Mouse (Mus musculus): ENCODE data around the gene Tmem262.

The Tmem262 gene

GRCm38 (mm10) chr19:6104476-6104875 lies 24.6 kb downstream of the Tmem262 start:
- DNase-seq, result no peak

DNA sequence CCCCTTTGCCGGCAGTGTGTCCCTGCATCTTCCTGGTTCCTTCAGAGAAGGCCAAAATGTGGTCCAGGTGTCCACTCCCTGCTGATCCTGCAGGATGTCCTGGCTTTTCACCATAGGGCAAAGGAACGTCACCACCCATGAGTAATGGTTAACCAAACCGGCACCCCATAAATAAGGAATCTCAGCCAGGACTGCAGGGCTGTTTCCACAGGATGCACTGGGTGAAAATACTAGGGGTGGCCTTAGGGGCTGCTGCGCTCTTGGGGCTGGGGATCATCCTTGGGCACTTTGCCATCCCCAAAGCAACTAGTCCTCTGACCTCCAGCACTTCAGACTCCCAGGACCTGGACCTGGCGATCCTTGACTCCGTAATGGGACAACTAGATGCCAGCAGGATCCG lies 25.8 kb downstream of the Tmem262 start, which contains the start of gene Naaladl1:
TSS of gene Naaladl1 (plus strand) at position 197 of the 400 bp plus-strand sequence.
- DNase-seq, result peak; percentile 36 to 42

- peak; percentile 40 to 61 for DNase-seq
These were observed 33.3 kb downstream of the Tmem262 start for GRCm38 (mm10) chr19:6113116-6113515.

- peak; percentile 49 to 75 for DNase-seq
These were observed 36.4 kb downstream of the Tmem262 start for GRCm38 (mm10) chr19:6116113-6116850.

GRCm38 (mm10) chr19:6117346-6117985 lies 37.6 kb downstream of the Tmem262 start:
- no peak for DNase-seq

GRCm38 (mm10) chr19:6117986-6118676 lies 38.3 kb downstream of the Tmem262 start, which contains the start of gene Sac3d1:
Gene Sac3d1 (minus strand): TSS chr19:6118650.
- DNase-seq, result peak; percentile 92 to 93

- no peak for DNase-seq
These were observed 38.9 kb downstream of the Tmem262 start for GRCm38 (mm10) chr19:6118677-6119185.

DNA sequence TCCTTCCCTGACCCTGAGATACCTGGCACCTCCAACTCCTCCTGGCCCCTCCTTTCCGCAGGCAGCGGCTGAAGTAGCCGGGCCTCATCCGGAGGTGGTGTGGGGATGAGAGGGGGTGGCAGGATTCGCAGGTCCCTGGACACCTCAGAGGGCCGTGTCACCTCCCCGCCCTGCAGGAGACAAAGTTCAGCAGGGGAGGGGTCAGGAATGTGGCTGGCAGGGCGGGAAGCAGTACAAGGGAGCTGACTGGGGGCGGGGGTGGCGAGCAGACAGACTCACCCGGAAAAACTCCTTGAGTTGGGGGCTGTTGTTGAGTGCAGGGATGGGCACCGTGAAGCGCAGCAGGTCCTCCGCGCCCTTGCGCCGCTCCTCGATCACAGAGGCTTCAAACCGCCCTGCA lies 41.9 kb downstream of the Tmem262 start:
- peak; percentile 14 to 22 for DNase-seq

DNA sequence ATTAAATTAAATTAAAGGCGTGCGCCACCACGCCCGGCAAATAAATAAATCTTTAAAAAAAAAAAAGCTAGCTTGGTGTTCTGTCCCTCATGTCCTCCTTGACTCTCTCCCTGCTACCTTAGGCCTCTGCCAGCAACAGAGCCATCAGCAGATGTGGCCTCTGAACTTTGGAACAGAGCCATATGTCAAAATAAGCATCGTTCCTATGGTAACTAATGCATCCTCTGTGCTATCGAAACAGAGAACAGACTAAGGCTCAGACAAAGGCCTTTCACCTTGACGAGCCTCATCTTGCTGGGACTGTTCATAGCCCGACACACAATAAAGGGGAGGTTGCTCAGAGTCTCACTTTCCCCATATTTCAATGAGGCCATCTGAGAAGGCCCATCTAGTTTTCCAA lies 43.5 kb downstream of the Tmem262 start:
- no peak for DNase-seq

GRCm38 (mm10) chr19:6124898-6125297 lies 45.1 kb downstream of the Tmem262 start:
- no peak for DNase-seq

GRCm38 (mm10) chr19:6126289-6126688 lies 46.5 kb downstream of the Tmem262 start:
- peak; percentile 67 to 80 for DNase-seq

- DNase-seq, result no peak
These were observed 47.2 kb downstream of the Tmem262 start for GRCm38 (mm10) chr19:6126789-6127580.

DNA sequence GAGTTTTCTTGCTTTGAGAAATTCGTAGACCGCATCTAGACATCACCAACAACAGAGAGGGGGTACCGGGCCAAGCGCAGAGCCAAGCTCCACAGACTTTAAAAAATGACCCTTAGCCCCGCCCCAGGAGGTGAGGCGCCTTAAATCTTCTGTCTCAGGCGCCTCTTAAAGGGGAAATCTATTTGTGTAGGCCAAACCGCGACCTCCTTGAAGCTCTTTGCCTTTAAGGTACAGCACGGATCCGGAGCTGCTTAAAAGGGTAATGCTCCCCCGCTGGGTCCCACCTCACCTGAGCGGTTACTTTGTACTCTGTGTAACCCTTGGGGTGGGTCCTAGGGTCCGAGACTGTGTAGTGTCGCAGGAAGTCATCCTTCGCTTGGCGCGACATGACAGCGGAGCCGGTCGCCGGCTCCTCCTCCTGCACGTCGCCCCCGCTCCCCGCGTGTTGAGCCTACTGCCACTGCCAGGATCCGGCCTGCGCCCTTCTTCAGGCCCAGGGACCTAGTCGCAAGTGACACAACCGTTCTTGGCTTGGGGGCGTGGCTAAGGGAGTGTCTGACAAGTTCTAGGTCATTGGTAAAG lies 48.0 kb downstream of the Tmem262 start, which contains the start of gene Snx15:
TSS of gene Snx15 (minus strand) at position 545 of the 582 bp plus-strand sequence.
- peak; percentile 97 to 99 for DNase-seq

Measured in kidney, postnatal 36 days (tissue).